Mouse (Mus musculus): Measurements from ENCODE around the gene Slc16a4.

DNA sequence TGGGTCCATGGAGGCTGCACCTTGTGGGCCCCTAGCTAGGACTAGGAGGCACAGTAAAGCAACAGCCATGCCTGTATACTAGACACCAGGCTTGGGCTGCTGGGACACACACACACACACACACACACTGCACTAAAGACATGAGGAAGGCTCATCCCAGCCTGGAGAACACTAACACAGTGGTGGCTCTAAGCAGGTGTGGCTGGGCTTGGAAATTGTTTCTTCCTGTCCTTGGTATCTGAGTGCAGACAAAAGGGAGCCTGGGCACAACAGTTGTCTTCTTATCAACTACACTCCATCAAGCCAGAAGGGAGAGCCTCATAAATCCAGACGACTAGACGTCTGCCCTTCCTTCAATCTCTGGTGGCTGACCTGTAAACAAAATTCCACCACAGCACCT, 40.7 kb upstream of the Slc16a4 start:
- no peak for TF ChIP-seq CTCF (IDR thresholded peaks at IDR 0.05; ENCODE audit: borderline replicate concordance, insufficient read depth, low read length)
- TF ChIP-seq POLR2A (IDR thresholded peaks at IDR 0.05; ENCODE audit: low read depth, low read length) = no peak
